In the genomic region with DNA sequence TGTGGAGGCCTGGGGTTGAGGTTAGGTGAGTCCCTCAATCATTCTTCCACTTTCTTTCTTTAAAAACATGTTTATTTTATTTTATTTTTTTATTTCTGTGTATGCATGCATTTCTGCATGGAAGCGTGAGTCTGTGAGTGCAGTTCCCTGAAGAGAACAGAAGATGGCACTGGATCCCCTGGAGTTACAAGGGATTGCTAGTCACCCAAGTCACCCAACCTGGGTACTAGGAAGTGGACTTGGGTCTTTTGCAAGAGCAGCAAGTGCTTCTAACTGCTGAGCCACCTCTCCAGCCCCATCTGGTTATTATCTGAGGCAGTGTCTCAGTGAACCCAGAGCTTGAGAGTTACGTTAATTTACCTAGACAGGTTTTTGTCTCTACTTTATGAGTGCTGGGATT, we compare ENCODE assay signal across 14 mouse cellular contexts. TPM values are rescaled to one million over a fixed set of nuclear protein-coding genes. Genes with fewer than 3 reads are reported as not detected.
DNase-seq lines count a peak whose midpoint lies in the region; ATAC-seq lines count a peak whose summit lies in the region.
"Had no signal": no experiment of that assay in that cellular context is flagged by ENCODE, and none has a peak within 500 bp of the region (broad histone marks: within the 10 kb centered on the region; RNA-seq: fewer than 3 reads in every experiment).

No protein-coding gene starts in this region.

- no peak overlapping the region for H3K4me3 ChIP-seq in kidney, embryonic 15.5 days (replicated peaks)
- H3K4me3 ChIP-seq: forebrain, embryonic 12.5 days; heart, embryonic 13.5 days; megakaryocyte, embryonic 14.5 days; neural tube, embryonic 13.5 days had no signal

- no peaks in the 10 kb centered on the region for H3K4me1 ChIP-seq in kidney, embryonic 15.5 days
- H3K4me1 ChIP-seq: heart, embryonic 13.5 days; neural tube, embryonic 13.5 days had no signal

- WGBS in kidney, embryonic 15.5 days: 85% methylated on average over 2 of the region's 2 CpGs

- no peak for ATAC-seq in kidney, embryonic 15.5 days (replicated peaks; ENCODE audit: low FRiP score)

- no peaks in the 10 kb centered on the region for H3K36me3 ChIP-seq in kidney, embryonic 15.5 days
- H3K36me3 ChIP-seq: forebrain, embryonic 12.5 days; heart, embryonic 13.5 days; neural tube, embryonic 13.5 days had no signal

- H3K27ac ChIP-seq in kidney, embryonic 15.5 days: no peak overlapping the region
- H3K27ac ChIP-seq: forebrain, embryonic 12.5 days; heart, embryonic 13.5 days; neural tube, embryonic 13.5 days had no signal

- H3K9ac ChIP-seq in kidney, embryonic 15.5 days: no peak overlapping the region
- H3K9ac ChIP-seq: forebrain, embryonic 12.5 days; heart, embryonic 13.5 days; neural tube, embryonic 13.5 days had no signal

- no peaks in the 10 kb centered on the region for H3K9me3 ChIP-seq in kidney, embryonic 15.5 days (replicated peaks)
- H3K9me3 ChIP-seq: forebrain, embryonic 12.5 days; heart, embryonic 13.5 days; megakaryocyte, embryonic 14.5 days; neural tube, embryonic 13.5 days had no signal

- H3K4me2 ChIP-seq in kidney, embryonic 15.5 days: no peak overlapping the region
- H3K4me2 ChIP-seq: forebrain, embryonic 12.5 days; heart, embryonic 13.5 days; neural tube, embryonic 13.5 days had no signal

- DNase-seq in kidney, adult 11 months: peak; percentile 47
- DNase-seq in 416B (ENCODE audit: low read depth) (peak; percentile 73), MEL-GATA-1-ER (ENCODE audit: extremely low read depth, low read depth) (peak; percentile 27)
- peak; percentile 46 to 62 for DNase-seq in kidney, adult 8-10 months
- no peak for DNase-seq in adrenal gland, postnatal 4 days (ENCODE audit: low spot score in 2 of 2)
- DNase-seq in urinary bladder, postnatal 25 days (ENCODE audit: low spot score): no peak
- DNase-seq: cerebellum, postnatal 25 days; left cerebral cortex, postnatal 4 days; thymus, adult 18-20 months had no signal

- H3K27me3 ChIP-seq in kidney, embryonic 15.5 days: no peaks in the 10 kb centered on the region
- H3K27me3 ChIP-seq: forebrain, embryonic 12.5 days; heart, embryonic 13.5 days; neural tube, embryonic 13.5 days had no signal

RNA-seq across cellular contexts. Expression of a gene that starts 9.5 kb away (rescaled TPM):
- 0.63 and 1.2 TPM in 2 replicates for polyA plus RNA-seq in kidney, embryonic 15.5 days (2015; fragmentation: Nextera tagmentation; extraction: Ambion mirVana)
- total RNA-seq in adrenal gland, postnatal 4 days (2021): 10 to 100 TPM; 15.5 to 19.7 TPM

RNA-seq across cellular contexts. Expression of a gene that starts 19.2 kb away (rescaled TPM):
- 0.06 and 0.08 TPM in 2 replicates for polyA plus RNA-seq in kidney, embryonic 15.5 days (2015; fragmentation: Nextera tagmentation; extraction: Ambion mirVana)
- total RNA-seq in adrenal gland, postnatal 4 days (2021): under 1 TPM; 0.56 to 0.62 TPM
- polyA plus RNA-seq: forebrain, embryonic 12.5 days; heart, embryonic 13.5 days had no signal

RNA-seq across cellular contexts. Expression of a gene that starts 57.6 kb away (rescaled TPM):
- 51.3 and 53.6 TPM in 2 replicates for polyA plus RNA-seq in kidney, embryonic 15.5 days (2015; fragmentation: Nextera tagmentation; extraction: Ambion mirVana)
- total RNA-seq in adrenal gland, postnatal 4 days (2021): 10 to 100 TPM; 17.5 to 18.5 TPM

Comparison
In these comparisons a context has a peak if more than half of its experiments do, and no peak if none do; other contexts are left out.
1. DNase-seq: peak in kidney, adult 11 months (single experiment), 416B (single experiment), MEL-GATA-1-ER (single experiment) and kidney, adult 8-10 months (2 of 2); none in adrenal gland, postnatal 4 days (0 of 2) and urinary bladder, postnatal 25 days (single experiment).